Mouse (Mus musculus) ovary, adult 2 months (tissue): ENCODE results near the gene Vmn1r158. TPM values are rescaled to one million over a fixed set of nuclear protein-coding genes. Genes with fewer than 3 reads are reported as not detected.

Experiments used
- polyA plus RNA-seq: library from polyadenylated mRNA; depleted of rRNA; stranded (reverse); fragments of >200 nt; gene quantifications from 2 replicates; pipeline ENCODE4 v1.2.3, GENCODE M21; 2012; rRNA removed

The Vmn1r158 gene
- polyA plus RNA-seq, result not detected in 2 replicates

GRCm38 (mm10) chr7:22790682-22791081 is at the start of gene Vmn1r158:
Gene Vmn1r158 (minus strand): TSS chr7:22790782.

GRCm38 (mm10) chr7:22761397-22761796 is 29.2 kb downstream of the Vmn1r158 start, which contains the start of gene Vmn1r157:
Gene Vmn1r157 (plus strand): TSS chr7:22761697.

Other genes with a start within 250 kb of the Vmn1r158 start
- gene Gm4201, start 225.4 kb downstream of the Vmn1r158 start, polyA plus RNA-seq, result not detected in 2 replicates
- not detected in 2 replicates for gene Gm4565, start 202.7 kb downstream of the Vmn1r158 start, polyA plus RNA-seq
- gene Vmn1r155, start 132.8 kb downstream of the Vmn1r158 start, polyA plus RNA-seq, result not detected in 2 replicates
- not detected in 2 replicates for gene Gm8693, start 98.5 kb downstream of the Vmn1r158 start, polyA plus RNA-seq
- gene Gm4567, start 71.1 kb downstream of the Vmn1r158 start, polyA plus RNA-seq, result 0.15 TPM in 1 of 2 replicates, not detected in the other
- not detected in 2 replicates for gene Vmn1r157, start 29.1 kb downstream of the Vmn1r158 start, polyA plus RNA-seq
- not detected in 2 replicates for gene Vmn1r159, start 52.8 kb upstream of the Vmn1r158 start, polyA plus RNA-seq
- not detected in 2 replicates for gene Vmn1r160, start 80.4 kb upstream of the Vmn1r158 start, polyA plus RNA-seq
- gene Gm4214, start 193.9 kb upstream of the Vmn1r158 start, polyA plus RNA-seq, result not detected in 2 replicates
- gene Gm4216, start 229.1 kb upstream of the Vmn1r158 start, polyA plus RNA-seq, result not detected in 2 replicates